ENCODE assay signal across 8 mouse cellular contexts in genomic region chr8:104630574-104630973, GRCm38 (mm10). TPM values are rescaled to one million over a fixed set of nuclear protein-coding genes. Genes with fewer than 3 reads are reported as not detected.
A peak's percentile ranks its signal among the peaks of the same experiment; 100 is the strongest.
DNase-seq lines count a peak whose midpoint lies in the region; ATAC-seq and TF ChIP-seq lines count a peak whose summit lies in the region.

No protein-coding gene starts in this region.

- H3K4me3 ChIP-seq in CH12.LX (replicated peaks in 1 of 3; ENCODE audit: low read depth in 2 of 3, low read length in 2 of 3, poor library complexity in 1 of 3) = peak overlapping the region; percentile 79 to 87 (median 82)
- H3K4me3 ChIP-seq in forebrain, embryonic 11.5 days (ENCODE audit: low read depth, low read length) = peak overlapping the region; percentile 33
- H3K4me3 ChIP-seq in hindbrain, embryonic 15.5 days = peak overlapping the region; percentile 30
- H3K4me3 ChIP-seq in lung, postnatal 0 days (ENCODE audit: low read depth, low read length) = peak overlapping the region; percentile 33

- H3K27ac ChIP-seq in CH12.LX (ENCODE audit: insufficient read depth, low read depth) = peak overlapping the region; percentile 42
- H3K27ac ChIP-seq in forebrain, embryonic 11.5 days (ENCODE audit: low read depth, low read length) = no peak overlapping the region
- H3K27ac ChIP-seq in hindbrain, embryonic 15.5 days (replicated peaks) = no peak overlapping the region
- H3K27ac ChIP-seq in lung, postnatal 0 days (ENCODE audit: low read length) = no peak overlapping the region; the same call in 1 of the 2 replicates

- no peaks in the 10 kb centered on the region for H3K79me2 ChIP-seq in CH12.LX (replicated peaks; ENCODE audit: control insufficient read depth, extremely low read depth, insufficient read depth, poor library complexity, severe bottlenecking)

- H3K36me3 ChIP-seq in CH12.LX (replicated peaks in 1 of 2; ENCODE audit: control insufficient read depth in 1 of 2, insufficient read depth in 1 of 2, low read length in 1 of 2) = peaks cover 17 to 45% of the 10 kb centered on the region in 2 experiments
- no peaks in the 10 kb centered on the region for H3K36me3 ChIP-seq in forebrain, embryonic 11.5 days (ENCODE audit: control insufficient read depth, insufficient read depth, low read length)
- 0 out of 2 replicates have a peak, but pooled peaks cover 7% of the 10 kb centered on the region for H3K36me3 ChIP-seq in hindbrain, embryonic 15.5 days
- 0 out of 2 replicates have a peak, but pooled peaks cover 3% of the 10 kb centered on the region for H3K36me3 ChIP-seq in lung, postnatal 0 days (ENCODE audit: insufficient read depth, low read length)

- no peak for TF ChIP-seq EP300 in CH12.LX (IDR thresholded peaks at IDR 0.05; ENCODE audit: low read length)
- TF ChIP-seq EP300 in lung, postnatal 0 days (IDR thresholded peaks at IDR 0.05) = no peak

- peak; percentile 23 for DNase-seq in embryo, embryonic 11 days
- DNase-seq in embryo, embryonic 9.5 days (ENCODE audit: extremely low spot score) = no peak
- no peak for DNase-seq in CH12.LX (ENCODE audit: extremely low read depth)
- DNase-seq in forebrain, embryonic 11.5 days (ENCODE audit: low spot score) = peak; percentile 62
- no peak for DNase-seq in lung, postnatal 0 days (ENCODE audit: low spot score)
- peak; percentile 21 to 48 for DNase-seq in spleen, adult 18-20 months
- DNase-seq in adipocyte (ENCODE audit: low spot score) = no peak

- peaks cover 13 to 38% of the 10 kb centered on the region in 2 experiments for H3K4me1 ChIP-seq in CH12.LX (ENCODE audit: control insufficient read depth in 1 of 2, insufficient read depth in 2 of 2)
- H3K4me1 ChIP-seq in forebrain, embryonic 11.5 days (replicated peaks; ENCODE audit: control insufficient read depth, insufficient read depth, low read length) = peaks cover 4% of the 10 kb centered on the region
- H3K4me1 ChIP-seq in hindbrain, embryonic 15.5 days (replicated peaks) = peaks cover 14% of the 10 kb centered on the region
- H3K4me1 ChIP-seq in lung, postnatal 0 days (ENCODE audit: insufficient read depth, low read depth, low read length) = no peaks in the 10 kb centered on the region

- TF ChIP-seq POLR2A in CH12.LX (IDR thresholded peaks at IDR 0.05; ENCODE audit: low read depth, low read length) = no peak

- no peaks in the 10 kb centered on the region for H3K27me3 ChIP-seq in CH12.LX (replicated peaks)
- H3K27me3 ChIP-seq in forebrain, embryonic 11.5 days (ENCODE audit: control insufficient read depth, insufficient read depth, low read length) = peaks cover 13% of the 10 kb centered on the region
- H3K27me3 ChIP-seq in hindbrain, embryonic 15.5 days = peaks cover 7% of the 10 kb centered on the region
- H3K27me3 ChIP-seq in lung, postnatal 0 days (replicated peaks; ENCODE audit: insufficient read depth, low read length) = no peaks in the 10 kb centered on the region

- H3K9ac ChIP-seq in CH12.LX (ENCODE audit: insufficient read depth, low read depth) = peak overlapping the region; percentile 71
- peak overlapping the region; percentile 35 for H3K9ac ChIP-seq in forebrain, embryonic 11.5 days (ENCODE audit: low read length)
- H3K9ac ChIP-seq in hindbrain, embryonic 15.5 days = peak overlapping the region; percentile 27; the same call in 1 of the 2 replicates
- H3K9ac ChIP-seq in lung, postnatal 0 days (replicated peaks; ENCODE audit: low read depth) = 0 out of 2 replicates have a peak overlapping the region, but pooled peaks have one; percentile 19

- WGBS in forebrain, embryonic 11.5 days = 1% methylated on average over 36 of the region's 36 CpGs
- 2% methylated on average over 36 of the region's 36 CpGs for WGBS in hindbrain, embryonic 15.5 days
- WGBS in lung, postnatal 0 days = under 1% methylated on average over 36 of the region's 36 CpGs

- H3K4me2 ChIP-seq in CH12.LX (ENCODE audit: insufficient read depth, low read depth, poor library complexity, severe bottlenecking) = peak overlapping the region; percentile 56
- H3K4me2 ChIP-seq in forebrain, embryonic 11.5 days (ENCODE audit: low read depth, low read length, severe bottlenecking) = peak overlapping the region; percentile 59
- peak overlapping the region; percentile 59 for H3K4me2 ChIP-seq in hindbrain, embryonic 15.5 days
- peak overlapping the region; percentile 56 for H3K4me2 ChIP-seq in lung, postnatal 0 days (replicated peaks; ENCODE audit: low read depth, low read length)

- peak; percentile 34; the same call in 1 of the 2 replicates for ATAC-seq in forebrain, embryonic 11.5 days (replicated peaks; ENCODE audit: low FRiP score)
- ATAC-seq in hindbrain, embryonic 15.5 days (ENCODE audit: low FRiP score, low read depth) = no peak; the same call in 1 of the 2 replicates
- ATAC-seq in lung, postnatal 0 days = peak; percentile 35

- no peak for TF ChIP-seq RAD21 in CH12.LX (IDR thresholded peaks at IDR 0.05; ENCODE audit: low read depth, low read length)

- dilution Hi-C loops in CH12.LX (cut with MboI; ENCODE audit: extremely low pct_ligation_motif_present, extremely low pct_unique_long_range_greater_than_20kb, low sequenced_read_pairs) = no loop called here

- TF ChIP-seq CTCF in CH12.LX (conservative IDR thresholded peaks at IDR 0.05 in 1 of 2, IDR thresholded peaks at IDR 0.05 in 1 of 2; ENCODE audit: low read depth in 2 of 2, low read length in 2 of 2) = no peak
- peak; percentile 33 for TF ChIP-seq CTCF in lung, postnatal 0 days (IDR thresholded peaks at IDR 0.05)

- in situ Hi-C loops in CH12.LX (cut with MboI; ENCODE audit: low pct_ligation_motif_present, low pct_unique_long_range_greater_than_20kb, low sequenced_read_pairs) = no loop called here

- H3K9me3 ChIP-seq in CH12.LX (replicated peaks; ENCODE audit: low read length) = no peaks in the 10 kb centered on the region
- no peaks in the 10 kb centered on the region for H3K9me3 ChIP-seq in forebrain, embryonic 11.5 days (ENCODE audit: control insufficient read depth, low read length)
- no peaks in the 10 kb centered on the region for H3K9me3 ChIP-seq in hindbrain, embryonic 15.5 days
- H3K9me3 ChIP-seq in lung, postnatal 0 days (ENCODE audit: low read length) = no peaks in the 10 kb centered on the region

TF ChIP-seq in CH12.LX, 34 proteins besides CTCF, POLR2A, EP300 and RAD21:
- TF ChIP-seq MAX (IDR thresholded peaks at IDR 0.05; ENCODE audit: low read length) = no peak
- no peak for TF ChIP-seq PAX5 (IDR thresholded peaks at IDR 0.05; ENCODE audit: low read length)
- no peak for TF ChIP-seq TBP (conservative IDR thresholded peaks at IDR 0.05; ENCODE audit: low read depth, low read length)
- no peak for TF ChIP-seq ZNF384 (IDR thresholded peaks at IDR 0.05; ENCODE audit: low read depth, low read length)
- TF ChIP-seq NELFE (IDR thresholded peaks at IDR 0.05; ENCODE audit: low read depth, low read length) = no peak
- no peak for TF ChIP-seq MAZ (IDR thresholded peaks at IDR 0.05; ENCODE audit: low read depth, low read length)
- TF ChIP-seq TCF12 (IDR thresholded peaks at IDR 0.05; ENCODE audit: low read depth, low read length) = 0 out of 2 replicates have a peak, but pooled peaks have one; percentile 16
- TF ChIP-seq NRF1 (IDR thresholded peaks at IDR 0.05; ENCODE audit: low read depth, low read length) = no peak
- no peak for TF ChIP-seq SIN3A (IDR thresholded peaks at IDR 0.05; ENCODE audit: low read length)
- TF ChIP-seq UBTF (IDR thresholded peaks at IDR 0.05; ENCODE audit: low read depth, low read length) = peak; percentile 58; the same call in 1 of the 2 replicates
- TF ChIP-seq MXI1 (IDR thresholded peaks at IDR 0.05; ENCODE audit: low read depth, low read length) = peak; percentile 68; the same call in 1 of the 2 replicates
- no peak for TF ChIP-seq USF2 (conservative IDR thresholded peaks at IDR 0.05; ENCODE audit: low read depth, low read length)

RNA-seq across cellular contexts. Expression of gene Rrad, which starts 0.6 kb away (rescaled TPM):
- total RNA-seq in CH12.LX (2012; rRNA removed) (30.9 and 31.1 TPM in 2 replicates), CH12.LX (2014; rRNA removed) (29.4 and 31.7 TPM in 2 replicates)
- polyA plus RNA-seq in CH12.LX (2012; ENCODE audit: insufficient read length, low read depth) = 32.3 and 33.6 TPM in 2 replicates
- 0.90 and 1.3 TPM in 2 replicates for polyA plus RNA-seq in forebrain, embryonic 11.5 days (2014; fragmentation: Nextera tagmentation; extraction: Ambion mirVana)
- polyA plus RNA-seq in hindbrain, embryonic 15.5 days (2015; fragmentation: Nextera tagmentation; extraction: Ambion mirVana) = 3.0 and 3.9 TPM in 2 replicates
- polyA plus RNA-seq in lung, postnatal 0 days (2015; fragmentation: Nextera tagmentation; extraction: Ambion mirVana) = 19.9 and 22.6 TPM in 2 replicates

RNA-seq across cellular contexts. Expression of gene Cdh16, which starts 6.4 kb away (rescaled TPM):
- not detected in 2 replicates for total RNA-seq in CH12.LX (2012; rRNA removed)
- not detected in 2 replicates for total RNA-seq in CH12.LX (2014; rRNA removed)
- not detected in 2 replicates for polyA plus RNA-seq in CH12.LX (2012; ENCODE audit: insufficient read length, low read depth)
- polyA plus RNA-seq in forebrain, embryonic 11.5 days (2014; fragmentation: Nextera tagmentation; extraction: Ambion mirVana) = not detected in 2 replicates
- polyA plus RNA-seq in hindbrain, embryonic 15.5 days (2015; fragmentation: Nextera tagmentation; extraction: Ambion mirVana) = not detected in 2 replicates
- 13.8 and 17.2 TPM in 2 replicates for polyA plus RNA-seq in lung, postnatal 0 days (2015; fragmentation: Nextera tagmentation; extraction: Ambion mirVana)

RNA-seq across cellular contexts. Expression of gene Ciao2b, which starts 11.2 kb away (rescaled TPM):
- 76.4 and 81.1 TPM in 2 replicates for total RNA-seq in CH12.LX (2012; rRNA removed)
- 72.2 and 74.4 TPM in 2 replicates for total RNA-seq in CH12.LX (2014; rRNA removed)
- 75.8 and 76.4 TPM in 2 replicates for polyA plus RNA-seq in CH12.LX (2012; ENCODE audit: insufficient read length, low read depth)
- 89.2 and 90.0 TPM in 2 replicates for polyA plus RNA-seq in forebrain, embryonic 11.5 days (2014; fragmentation: Nextera tagmentation; extraction: Ambion mirVana)
- 125 and 131 TPM in 2 replicates for polyA plus RNA-seq in hindbrain, embryonic 15.5 days (2015; fragmentation: Nextera tagmentation; extraction: Ambion mirVana)
- polyA plus RNA-seq in lung, postnatal 0 days (2015; fragmentation: Nextera tagmentation; extraction: Ambion mirVana) = 70.2 and 72.9 TPM in 2 replicates

RNA-seq across cellular contexts. Expression of gene Pdp2, which starts 39.3 kb away (rescaled TPM):
- total RNA-seq in CH12.LX (2012; rRNA removed) (8.7 and 11.9 TPM in 2 replicates), CH12.LX (2014; rRNA removed) (6.9 and 7.6 TPM in 2 replicates)
- 8.3 and 9.6 TPM in 2 replicates for polyA plus RNA-seq in CH12.LX (2012; ENCODE audit: insufficient read length, low read depth)
- polyA plus RNA-seq in forebrain, embryonic 11.5 days (2014; fragmentation: Nextera tagmentation; extraction: Ambion mirVana) = 16.5 and 18.7 TPM in 2 replicates
- 17.9 and 20.6 TPM in 2 replicates for polyA plus RNA-seq in hindbrain, embryonic 15.5 days (2015; fragmentation: Nextera tagmentation; extraction: Ambion mirVana)
- polyA plus RNA-seq in lung, postnatal 0 days (2015; fragmentation: Nextera tagmentation; extraction: Ambion mirVana) = 5.9 and 6.0 TPM in 2 replicates

Comparison
In these comparisons a context has a peak if more than half of its experiments do, and no peak if none do; other contexts are left out.
1. DNase-seq: peak in embryo, embryonic 11 days (single experiment), forebrain, embryonic 11.5 days (single experiment) and spleen, adult 18-20 months (2 of 2); none in embryo, embryonic 9.5 days (single experiment), CH12.LX (single experiment), lung, postnatal 0 days (single experiment) and adipocyte (single experiment).
2. H3K4me3 ChIP-seq: peak in every context shown above with its lines; median percentile 82 in CH12.LX; 33 in forebrain, embryonic 11.5 days; 33 in lung, postnatal 0 days; 30 in hindbrain, embryonic 15.5 days.
3. H3K9ac ChIP-seq: peak in every context shown above with its lines; median percentile 71 in CH12.LX; 35 in forebrain, embryonic 11.5 days; 27 in hindbrain, embryonic 15.5 days; 19 in lung, postnatal 0 days.
4. RNA of gene Cdh16, which starts 6.4 kb away (polyA plus RNA-seq): 13.8 to 17.2 TPM in lung, postnatal 0 days; not detected in hindbrain, embryonic 15.5 days, not detected in CH12.LX and not detected in forebrain, embryonic 11.5 days; every median in the first group is over 10 times any median in the second.
5. Peak in every context shown above with its lines, with median percentiles within 50 percentile points of each other: H3K4me2 ChIP-seq.